Mouse (Mus musculus) kidney, postnatal 4 days (tissue): ENCODE results near the gene 2210011C24Rik.
"Not testable (repeated sequence)": the region's sequence is repeated elsewhere in the genome, so short reads cannot be mapped to it uniquely, and the experiment has no call there.

Experiments
- DNase-seq, 2 experiments: peaks; one replicate each; pipeline ENCODE4 v3.0.0; 2021; ENCODE audit warnings: mixed read lengths in 2 of 2

The 2210011C24Rik gene

DNA sequence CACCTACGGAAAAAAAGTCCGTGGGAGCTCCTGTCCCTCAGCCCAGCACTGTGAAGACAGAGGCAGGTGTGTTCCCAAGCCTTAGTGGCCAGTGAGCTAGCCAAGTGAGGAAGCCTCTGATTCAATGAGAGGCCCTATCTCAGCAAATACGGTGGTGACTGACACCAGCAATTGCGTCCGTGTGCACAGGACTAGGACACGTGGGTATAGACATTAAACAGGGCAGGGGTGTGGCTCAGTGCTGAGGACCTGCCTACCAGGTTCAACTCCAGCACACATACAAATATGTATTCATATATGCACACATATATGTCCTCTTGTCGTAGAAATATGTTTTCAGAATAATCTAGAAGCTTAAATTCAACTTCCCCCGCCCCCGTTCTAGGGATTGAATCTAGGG, 7.8 kb upstream of the 2210011C24Rik start:
- no peak for DNase-seq

GRCm38 (mm10) chr8:84015833-84016232, 3.9 kb upstream of the 2210011C24Rik start:
- DNase-seq: no peak

- DNase-seq: peak; percentile 52 to 73
Measured at GRCm38 (mm10) chr8:84012499-84013165, 661 bp upstream of the 2210011C24Rik start.

- peak; percentile 89 to 91 for DNase-seq
Measured at GRCm38 (mm10) chr8:84010625-84011611, 1.1 kb downstream of the 2210011C24Rik start.

DNA sequence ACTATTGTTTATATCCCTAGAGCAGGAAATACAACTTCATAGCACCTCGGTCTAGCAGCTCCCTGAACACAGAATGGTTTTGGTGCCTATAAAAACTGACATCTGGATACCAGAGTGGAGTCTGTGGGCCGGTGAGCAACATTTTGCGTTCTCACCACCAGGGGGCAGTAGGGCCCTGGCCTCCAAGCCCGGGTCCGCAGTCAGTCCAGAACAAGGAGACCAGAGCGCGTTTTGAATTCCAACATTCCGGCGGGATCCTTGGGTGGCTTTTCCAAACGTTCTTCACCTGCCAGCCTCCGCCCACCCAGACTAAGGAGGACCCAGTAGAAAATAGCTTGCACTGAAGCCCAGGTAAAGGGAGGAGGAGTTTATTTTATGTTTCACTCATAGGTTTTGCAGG, 2.1 kb downstream of the 2210011C24Rik start:
- peak; percentile 94 to 95 for DNase-seq

DNA sequence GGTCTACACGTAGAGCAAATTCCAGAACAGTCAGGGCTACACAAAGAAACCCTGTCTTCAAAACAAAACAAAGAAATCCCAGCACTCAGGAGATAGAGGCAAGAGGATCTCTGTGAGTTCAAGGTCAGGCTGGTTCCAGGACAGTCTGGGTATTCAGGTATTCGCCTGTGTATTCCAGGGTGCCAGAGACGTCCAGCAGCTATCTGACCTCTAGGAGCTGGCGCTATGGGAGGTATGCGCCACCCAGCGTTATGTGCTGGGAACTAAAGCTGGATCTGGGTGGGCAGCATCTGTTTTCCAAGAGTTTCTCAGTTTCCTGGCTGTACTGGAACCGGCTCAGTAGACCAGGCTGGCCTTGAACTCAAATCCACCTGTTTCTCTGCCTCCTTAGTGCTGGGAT, 3.6 kb downstream of the 2210011C24Rik start:
- DNase-seq: peak in 1 of 2 experiments; percentile 54

DNA sequence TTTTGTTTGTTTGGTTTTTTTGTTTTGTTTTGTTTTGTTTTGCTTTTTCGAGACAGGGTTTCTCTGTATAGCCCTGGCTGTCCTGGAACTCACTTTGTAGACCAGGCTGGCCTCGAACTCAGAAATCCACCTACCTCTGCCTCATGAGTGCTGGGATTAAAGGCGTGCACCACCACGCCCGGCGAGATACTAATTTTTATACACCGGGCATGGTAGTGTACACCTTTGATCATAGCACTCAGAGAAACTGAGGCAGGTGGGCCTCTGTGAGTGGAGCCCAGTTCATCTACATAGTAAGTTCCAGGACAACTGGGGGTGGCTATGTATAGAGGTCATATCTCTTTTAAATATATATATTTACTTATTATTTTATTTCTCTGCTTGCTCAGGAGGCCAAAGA, 6.5 kb downstream of the 2210011C24Rik start:
- DNase-seq: not testable (repeated sequence)

DNA sequence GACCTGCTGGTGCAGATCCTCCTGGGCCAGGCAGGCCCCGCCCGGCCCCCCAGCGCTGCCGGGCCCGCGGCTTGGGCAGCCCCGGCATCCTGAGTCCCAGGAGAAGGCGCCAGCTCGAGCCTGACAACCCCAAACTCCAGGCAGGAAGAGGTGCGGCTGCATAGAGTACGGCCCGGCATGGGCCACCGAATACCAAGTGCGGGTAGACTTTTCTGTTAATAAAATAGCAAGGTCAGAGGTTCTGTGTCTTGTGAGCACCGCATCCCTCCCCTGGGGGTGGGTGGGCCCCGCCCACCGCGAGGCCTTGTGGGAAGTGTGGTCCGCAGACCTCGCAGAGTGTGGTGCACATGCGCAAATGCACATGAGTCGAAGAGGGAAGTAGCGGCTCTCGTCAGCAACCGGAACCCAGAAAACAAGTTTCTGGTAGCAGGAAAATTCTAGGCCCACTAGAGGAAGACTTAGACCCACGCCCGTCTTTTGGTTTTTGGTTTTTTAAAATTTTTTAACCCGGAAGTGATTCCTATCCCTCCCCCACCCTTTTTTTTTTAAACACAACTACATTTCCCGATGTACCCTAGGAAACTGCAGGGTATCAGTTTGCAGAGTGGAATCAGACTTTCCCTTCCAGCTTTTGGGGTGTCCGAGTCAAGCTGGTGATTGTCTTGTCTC, 7.3 kb downstream of the 2210011C24Rik start:
- DNase-seq: peak; percentile 94 to 96

DNA sequence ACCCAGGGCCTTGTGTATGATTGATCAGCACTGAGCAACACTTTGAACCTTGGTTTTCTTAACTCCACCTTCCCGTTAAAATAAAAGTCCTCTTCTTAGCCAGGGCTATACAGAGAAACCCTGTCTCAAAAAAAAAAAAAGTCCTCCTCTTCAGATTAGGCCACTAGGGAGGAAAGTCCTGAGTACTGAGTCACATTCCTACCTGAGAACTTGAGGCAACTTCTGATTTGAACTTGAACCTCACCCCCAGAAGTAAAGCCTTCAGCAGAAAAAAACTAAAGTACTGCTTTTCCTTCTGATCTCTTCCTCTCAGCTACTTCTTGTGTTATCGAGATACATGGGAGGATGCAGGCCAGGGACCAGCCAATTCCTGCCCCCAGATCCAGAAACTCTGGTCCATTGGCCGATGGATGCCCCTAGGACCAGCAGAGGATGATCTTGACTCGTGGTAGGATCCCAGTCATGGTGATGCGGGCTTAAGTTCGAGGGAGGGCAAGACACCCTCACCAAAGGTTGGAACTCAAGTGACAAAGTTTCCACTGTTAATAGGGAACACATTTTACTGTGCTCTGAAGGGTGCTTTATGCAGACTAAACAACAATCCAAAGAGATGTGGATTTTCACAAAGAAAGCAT, 8.2 kb downstream of the 2210011C24Rik start:
- DNase-seq: no peak

DNA sequence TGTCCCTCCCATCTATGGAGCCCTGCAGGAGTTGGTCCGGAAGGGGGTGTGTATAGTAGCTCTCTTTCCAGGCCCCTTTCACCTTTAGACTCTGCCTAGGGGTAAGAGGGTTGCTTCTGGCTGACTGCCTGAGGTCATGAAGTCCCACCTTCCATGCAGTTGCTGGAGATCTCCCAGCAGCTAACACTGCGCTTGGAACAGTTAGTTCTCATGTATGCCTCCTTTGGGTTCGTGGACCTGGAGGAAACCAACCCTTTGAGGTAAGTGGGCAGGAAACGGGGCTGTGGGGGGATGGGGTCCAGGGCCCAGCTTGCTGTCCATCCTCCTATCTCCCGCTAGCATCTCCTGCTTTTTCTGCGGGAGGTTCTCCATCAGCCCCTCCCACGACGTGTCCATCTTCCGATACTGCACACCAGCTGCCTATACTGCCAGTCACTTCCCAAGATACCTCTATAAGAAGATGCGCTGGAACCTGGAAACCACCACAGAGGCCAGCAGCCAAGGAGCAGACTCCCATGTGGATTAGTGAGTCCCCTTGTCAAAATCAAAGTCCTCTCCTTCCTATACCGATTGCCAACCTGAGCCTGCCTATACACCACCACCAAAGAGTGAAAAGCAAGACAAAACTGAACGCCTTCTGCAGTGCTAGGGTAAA, 8.9 kb downstream of the 2210011C24Rik start:
- peak in 1 of 2 experiments; percentile 20 for DNase-seq

- peak; percentile 23 to 25 for DNase-seq
Measured at GRCm38 (mm10) chr8:84001281-84002000, 10.5 kb downstream of the 2210011C24Rik start, which contains the start of gene 1700067K01Rik. Gene 1700067K01Rik, plus strand, starts transcription at chr8:84001502.

- DNase-seq: no peak
Measured at GRCm38 (mm10) chr8:83999825-84000224, 12.1 kb downstream of the 2210011C24Rik start.

DNA sequence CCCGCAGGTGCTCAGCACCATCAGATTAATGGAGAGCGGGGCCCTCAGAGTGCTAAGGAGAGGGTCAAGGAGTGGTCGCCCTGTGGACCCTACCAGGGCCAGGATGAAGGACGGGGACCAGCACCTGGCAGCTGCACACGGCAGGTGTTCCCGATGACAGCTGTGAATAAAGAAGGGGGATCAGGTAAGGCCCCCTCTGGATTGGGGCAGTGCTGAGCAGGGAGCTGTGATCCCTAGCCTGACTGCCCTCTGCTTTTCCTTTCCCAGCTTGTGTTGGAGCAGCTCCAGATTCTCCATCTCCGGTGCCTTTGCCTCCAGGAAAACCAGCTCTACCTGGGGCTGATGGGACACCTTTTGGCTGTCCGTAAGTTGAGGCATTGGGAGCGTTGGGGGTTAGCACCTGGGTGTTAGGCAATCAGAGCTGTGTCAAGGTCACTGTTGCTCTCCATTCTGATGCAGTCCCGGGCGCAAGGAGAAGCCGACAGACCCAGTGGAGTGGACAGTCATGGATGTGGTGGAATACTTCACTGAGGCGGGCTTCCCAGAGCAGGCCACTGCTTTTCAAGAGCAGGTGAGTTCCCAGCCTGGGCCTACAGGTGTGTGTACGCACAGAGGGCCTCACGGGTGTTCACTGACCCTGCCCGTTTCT, 12.8 kb downstream of the 2210011C24Rik start:
- no peak for DNase-seq

- DNase-seq: peak; percentile 74 to 79
Measured at GRCm38 (mm10) chr8:83998231-83999056, 13.5 kb downstream of the 2210011C24Rik start.

GRCm38 (mm10) chr8:83997511-83998141, 14.3 kb downstream of the 2210011C24Rik start, which contains the start of gene Samd1:
Gene Samd1, plus strand, starts transcription at chr8:83997672.
- peak; percentile 70 to 80 for DNase-seq

GRCm38 (mm10) chr8:83996567-83997505, 15.1 kb downstream of the 2210011C24Rik start:
- DNase-seq: peak; percentile 91 to 96

- peak in 1 of 2 experiments; percentile 24 for DNase-seq
Measured at GRCm38 (mm10) chr8:83995973-83996372, 16.0 kb downstream of the 2210011C24Rik start.

DNA sequence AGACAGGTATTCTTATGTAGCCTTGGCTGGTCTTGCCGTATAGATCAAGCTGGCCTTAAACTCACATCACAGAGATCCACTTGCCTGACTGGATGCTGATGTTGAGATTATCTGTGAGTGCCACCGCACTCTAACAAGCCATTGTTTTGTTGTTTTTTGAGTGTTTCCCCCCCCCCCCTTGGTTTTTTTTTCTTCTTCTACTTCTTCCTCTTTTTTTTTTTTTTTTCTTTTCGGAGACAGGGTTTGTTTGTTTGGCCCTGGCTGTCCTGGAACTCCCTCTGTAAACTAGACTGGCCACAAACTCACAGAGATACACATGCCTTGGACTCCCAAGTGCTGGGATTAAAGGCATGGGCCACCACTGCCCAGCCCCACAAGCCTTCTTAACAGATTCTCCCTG, 17.9 kb downstream of the 2210011C24Rik start:
- DNase-seq: no peak
